Mouse (Mus musculus) limb, embryonic 10.5 days (tissue): ENCODE results near the gene Zbtb20. TPM values are rescaled to one million over a fixed set of nuclear protein-coding genes. Genes with fewer than 3 reads are reported as not detected.

Experiments
- DNase-seq: peaks from one replicate; pipeline ENCODE4 v3.0.0-alpha.2; 2017; ENCODE audit warnings: low spot score
- H3K27ac ChIP-seq: fragments of 300-500 bp; sonication (generic); 2 replicates; pipeline ENCODE4 v1.5.1; 2016; ENCODE audit warnings: mild to moderate bottlenecking
- H3K27me3 ChIP-seq: fragments of 300-500 bp; sonication (generic); 2 replicates; pipeline ENCODE4 v1.6.1; 2016; ENCODE audit warnings: low read depth, mild to moderate bottlenecking; ENCODE audit not compliant: poor library complexity, severe bottlenecking
- H3K36me3 ChIP-seq: fragments of 300-500 bp; sonication (generic); 2 replicates; pipeline ENCODE4 v1.6.1; 2016; ENCODE audit warnings: mild to moderate bottlenecking, moderate library complexity
- H3K4me1 ChIP-seq: fragments of 300-500 bp; sonication (generic); 2 replicates; pipeline ENCODE4 v1.6.1; 2016
- H3K4me3 ChIP-seq: fragments of 300-500 bp; sonication (generic); 2 replicates; pipeline ENCODE4 v1.5.1; 2016; ENCODE audit warnings: mild to moderate bottlenecking, moderate library complexity
- H3K9me3 ChIP-seq: fragments of 300-500 bp; sonication (generic); replicated peaks from 2 replicates; pipeline ENCODE4 v1.6.1; 2016; ENCODE audit warnings: mild to moderate bottlenecking
- WGBS: fragments of 180-500 bp; shearing (Covaris S2); methylation state at CpG from one replicate; pipeline ENCODE4 v1.1.7; 2016; 5-methylcytosine and 5-hydroxymethylcytosine counted together
- polyA plus RNA-seq: library from polyadenylated mRNA; unstranded; fragments of >200 nt; fragmentation: Nextera tagmentation; extraction: Ambion mirVana; gene quantifications from 2 replicates; pipeline ENCODE4 v1.2.1, GENCODE M21; 2016

Gene Zbtb20
- polyA plus RNA-seq, 1 experiment from 2014 or later: 11.7 TPM

DNA sequence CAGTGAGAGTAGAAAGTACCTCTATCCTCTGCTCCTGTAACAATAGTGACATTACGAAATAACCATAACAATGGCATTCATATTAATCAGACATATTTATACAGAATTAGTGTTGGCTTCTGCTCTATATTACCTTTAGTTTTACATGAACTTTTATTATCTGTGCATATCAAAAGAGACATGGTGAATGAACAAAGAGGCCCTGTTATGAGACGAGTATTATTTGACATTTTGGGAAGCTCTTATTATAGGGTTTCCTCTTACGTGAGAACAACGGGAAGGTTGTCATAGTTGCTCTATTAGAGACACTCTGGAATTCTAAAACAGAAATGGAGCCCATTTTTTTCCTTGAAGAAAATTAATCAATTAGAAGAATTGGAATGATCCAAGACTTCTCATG is 161.6 kb downstream of the Zbtb20 start:
- H3K9me3 ChIP-seq: no peaks in the 10 kb centered on the region
- 91% methylated on average over 4 of the region's 4 CpGs for WGBS
- H3K27ac ChIP-seq: no peak overlapping the region
- no peaks in the 10 kb centered on the region for H3K27me3 ChIP-seq
- H3K36me3 ChIP-seq: no peaks in the 10 kb centered on the region
- H3K4me1 ChIP-seq: peaks cover 13% of the 10 kb centered on the region
- H3K4me3 ChIP-seq: no peak overlapping the region
- no peak for DNase-seq

- H3K9me3 ChIP-seq: no peaks in the 10 kb centered on the region
- H3K4me3 ChIP-seq: no peak overlapping the region
- no peak overlapping the region for H3K27ac ChIP-seq
- H3K4me1 ChIP-seq: no peaks in the 10 kb centered on the region
- no peaks in the 10 kb centered on the region for H3K27me3 ChIP-seq
- DNase-seq: no peak
- no peaks in the 10 kb centered on the region for H3K36me3 ChIP-seq
These were observed 169.9 kb downstream of the Zbtb20 start for GRCm38 (mm10) chr16:43045611-43046010.

DNA sequence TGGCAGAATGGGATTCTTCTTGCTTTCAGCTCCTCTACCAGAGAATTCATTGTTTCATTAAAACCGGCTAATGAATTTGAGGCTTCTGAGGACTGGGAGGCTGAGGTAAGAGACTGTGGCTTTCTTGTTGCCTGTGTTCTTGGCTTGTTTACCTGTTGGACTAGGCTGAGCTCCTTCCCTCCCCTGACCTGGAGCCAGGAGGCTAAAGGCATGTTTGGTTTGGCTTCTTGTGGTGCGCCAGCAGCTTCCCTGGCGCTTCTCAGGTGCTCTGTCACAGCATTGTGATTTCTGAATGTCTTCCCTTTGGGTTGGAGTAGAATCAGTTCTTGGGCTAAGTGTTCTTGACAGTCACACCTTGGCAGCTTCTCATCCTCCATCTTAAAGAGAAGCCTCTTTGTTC is 171.0 kb downstream of the Zbtb20 start:
- Histone ChIP-seq H3K4me3 (no peak overlapping the region), H3K27ac (no peak overlapping the region), H3K36me3 (no peaks in the 10 kb centered on the region), H3K4me1 (no peaks in the 10 kb centered on the region), H3K27me3 (no peaks in the 10 kb centered on the region), H3K9me3 (no peaks in the 10 kb centered on the region)
- DNase-seq: no peak
- 91% methylated on average over 3 of the region's 3 CpGs for WGBS

DNA sequence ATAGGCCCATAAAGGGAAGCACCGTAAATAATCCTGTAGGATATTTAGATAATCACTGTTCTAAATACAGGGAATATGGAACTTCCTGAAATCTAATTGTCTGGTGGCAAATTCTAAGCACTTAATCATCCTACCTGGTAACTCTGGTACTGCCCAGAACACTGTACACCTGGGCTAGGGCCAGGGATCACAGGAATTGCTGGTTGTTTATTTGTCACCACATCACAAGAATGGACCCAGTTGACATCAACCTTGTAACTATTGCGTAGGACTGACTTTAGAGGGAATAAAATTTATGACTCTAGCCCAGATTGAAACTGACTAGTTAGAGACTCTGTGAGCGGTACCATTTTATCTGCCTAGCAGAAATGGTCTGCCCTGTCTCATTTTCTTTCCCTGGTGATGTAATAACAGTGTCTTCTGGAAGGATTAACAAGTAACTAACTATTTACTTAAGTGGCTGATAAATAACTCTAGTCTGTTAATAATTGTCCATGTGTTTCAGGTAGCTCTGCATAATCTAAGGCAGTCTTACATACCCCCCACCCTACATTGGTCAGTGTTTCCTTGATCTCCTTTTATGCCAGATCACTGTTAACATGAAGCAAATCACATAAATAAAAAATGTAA is 194.1 kb downstream of the Zbtb20 start:
- no peaks in the 10 kb centered on the region for H3K4me1 ChIP-seq
- no peak overlapping the region for H3K27ac ChIP-seq
- no peak overlapping the region for H3K4me3 ChIP-seq
- H3K9me3 ChIP-seq: no peaks in the 10 kb centered on the region
- WGBS: 70% methylated on average over 3 of the region's 3 CpGs
- H3K36me3 ChIP-seq: no peaks in the 10 kb centered on the region
- no peak for DNase-seq
- no peaks in the 10 kb centered on the region for H3K27me3 ChIP-seq

DNA sequence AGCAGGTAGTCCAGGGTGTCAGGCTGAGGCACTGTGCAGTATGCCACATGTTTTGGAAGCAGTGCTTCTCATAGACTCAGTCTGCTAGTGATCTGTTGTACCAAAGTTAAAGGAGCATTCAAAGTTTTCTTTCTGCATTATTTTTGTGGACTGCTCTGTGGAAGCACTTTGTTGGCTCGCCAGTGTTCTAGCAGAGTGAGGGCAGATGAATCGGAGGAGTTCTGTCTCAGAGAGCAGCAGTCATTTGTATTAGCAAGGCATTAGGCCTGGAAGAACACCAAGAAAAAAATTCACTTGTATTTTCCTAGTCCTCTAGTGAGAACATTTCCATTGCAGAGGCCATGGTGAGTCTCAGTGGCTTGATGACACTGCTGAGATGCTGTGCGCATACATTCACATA is 196.2 kb downstream of the Zbtb20 start:
- H3K4me1 ChIP-seq: no peaks in the 10 kb centered on the region
- no peak overlapping the region for H3K4me3 ChIP-seq
- WGBS: 95% methylated on average over 3 of the region's 3 CpGs
- no peak overlapping the region for H3K27ac ChIP-seq
- no peaks in the 10 kb centered on the region for H3K27me3 ChIP-seq
- DNase-seq: no peak
- H3K9me3 ChIP-seq: no peaks in the 10 kb centered on the region
- no peaks in the 10 kb centered on the region for H3K36me3 ChIP-seq

- H3K27me3 ChIP-seq: no peaks in the 10 kb centered on the region
- DNase-seq: no peak
- H3K36me3 ChIP-seq: no peaks in the 10 kb centered on the region
- H3K9me3 ChIP-seq: no peaks in the 10 kb centered on the region
- no peak overlapping the region for H3K27ac ChIP-seq
- H3K4me3 ChIP-seq: no peak overlapping the region
- WGBS: 92% methylated on average over 5 of the region's 5 CpGs
- no peaks in the 10 kb centered on the region for H3K4me1 ChIP-seq
These were observed 197.3 kb downstream of the Zbtb20 start for GRCm38 (mm10) chr16:43072818-43073594.

- Histone ChIP-seq H3K4me1 (no peaks in the 10 kb centered on the region), H3K27me3 (no peaks in the 10 kb centered on the region), H3K4me3 (no peak overlapping the region), H3K27ac (no peak overlapping the region), H3K36me3 (no peaks in the 10 kb centered on the region), H3K9me3 (no peaks in the 10 kb centered on the region)
- DNase-seq: no peak
- 90% methylated on average over 2 of the region's 2 CpGs for WGBS
These were observed 204.7 kb downstream of the Zbtb20 start for GRCm38 (mm10) chr16:43080403-43080802.

DNA sequence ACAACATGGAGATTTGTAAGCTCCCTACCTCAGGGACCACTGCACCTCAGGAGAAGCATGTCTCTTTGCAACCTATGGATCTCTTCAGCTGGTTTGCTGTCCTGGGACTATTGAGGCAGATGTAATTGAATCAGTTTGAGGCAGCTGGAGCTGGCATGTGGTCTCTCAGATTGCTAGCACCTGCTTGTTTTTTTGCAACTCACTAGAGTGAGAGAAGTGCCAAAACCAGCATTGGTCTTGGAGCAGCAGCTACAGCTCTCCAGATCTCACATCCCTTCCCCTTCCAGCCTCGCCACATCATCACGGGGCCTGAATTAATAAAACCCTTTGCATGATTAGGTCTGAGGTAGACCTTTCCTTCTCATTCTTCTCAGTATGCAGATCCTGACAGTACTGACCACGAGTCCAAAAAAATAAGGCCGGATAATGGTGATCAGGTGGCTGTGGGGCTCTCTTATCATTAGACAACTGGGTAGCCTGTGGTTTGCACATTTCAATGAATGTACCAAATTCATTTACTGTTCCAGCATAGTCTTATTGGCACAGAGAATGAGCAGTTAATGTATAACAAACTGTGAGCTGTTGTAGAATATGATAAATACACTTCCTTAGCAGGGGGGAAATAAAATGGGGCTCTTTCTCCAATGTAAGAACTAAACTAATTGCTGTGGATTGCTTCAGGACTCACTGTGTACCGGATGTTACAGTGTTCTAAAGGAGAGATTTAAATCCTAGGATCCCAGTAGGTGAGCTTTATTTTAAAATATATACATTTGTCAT is 205.4 kb downstream of the Zbtb20 start:
- Histone ChIP-seq H3K4me1 (no peaks in the 10 kb centered on the region), H3K9me3 (no peaks in the 10 kb centered on the region), H3K4me3 (no peak overlapping the region), H3K27ac (no peak overlapping the region), H3K36me3 (no peaks in the 10 kb centered on the region), H3K27me3 (no peaks in the 10 kb centered on the region)
- no peak for DNase-seq
- WGBS: 90% methylated on average over 5 of the region's 5 CpGs

DNA sequence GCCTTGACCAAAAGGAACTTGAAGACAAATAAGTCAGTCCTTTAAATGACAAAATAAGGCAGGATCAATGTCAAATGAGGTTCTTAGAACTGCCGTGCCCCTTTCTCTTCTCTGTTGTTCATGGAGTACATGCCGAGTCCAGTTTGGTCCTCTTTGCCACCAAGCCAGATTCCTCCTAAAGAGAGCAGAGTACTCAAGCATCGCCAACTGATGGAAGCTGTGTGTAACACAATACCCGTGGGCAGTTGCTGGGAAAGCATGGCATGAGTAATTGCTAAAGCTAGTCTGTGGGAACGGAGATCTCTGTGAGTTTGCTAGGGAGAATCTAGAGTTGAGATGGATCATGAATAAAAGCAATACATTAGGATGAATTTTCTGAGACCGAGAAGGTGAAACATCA is 206.3 kb downstream of the Zbtb20 start:
- Histone ChIP-seq H3K27ac (no peak overlapping the region), H3K27me3 (no peaks in the 10 kb centered on the region), H3K4me1 (no peaks in the 10 kb centered on the region), H3K4me3 (no peak overlapping the region), H3K9me3 (no peaks in the 10 kb centered on the region), H3K36me3 (no peaks in the 10 kb centered on the region)
- 82% methylated on average over 6 of the region's 6 CpGs for WGBS
- DNase-seq: no peak

DNA sequence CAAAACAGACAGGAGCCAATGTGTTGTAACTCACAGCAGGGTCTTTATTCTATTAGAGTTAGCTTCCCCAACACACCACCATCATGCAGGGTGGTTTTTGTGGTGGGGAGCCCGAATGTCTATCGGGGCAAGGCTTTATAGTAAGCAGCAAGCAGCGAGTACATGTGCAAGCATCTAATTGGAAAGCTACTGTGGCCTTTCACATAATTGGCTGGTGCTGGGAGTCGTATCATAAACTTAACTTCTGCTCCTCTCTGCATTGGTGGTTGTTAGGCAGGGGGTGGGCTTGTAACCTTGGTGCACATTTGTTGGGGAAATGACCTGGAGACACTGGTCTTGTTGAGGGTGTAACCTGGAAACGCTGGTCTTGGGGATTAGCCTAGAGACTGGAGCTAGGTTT is 207.1 kb downstream of the Zbtb20 start:
- 85% methylated on average over 5 of the region's 5 CpGs for WGBS
- no peak overlapping the region for H3K4me3 ChIP-seq
- H3K36me3 ChIP-seq: no peaks in the 10 kb centered on the region
- no peak overlapping the region for H3K27ac ChIP-seq
- no peaks in the 10 kb centered on the region for H3K4me1 ChIP-seq
- H3K27me3 ChIP-seq: no peaks in the 10 kb centered on the region
- no peak for DNase-seq
- no peaks in the 10 kb centered on the region for H3K9me3 ChIP-seq

DNA sequence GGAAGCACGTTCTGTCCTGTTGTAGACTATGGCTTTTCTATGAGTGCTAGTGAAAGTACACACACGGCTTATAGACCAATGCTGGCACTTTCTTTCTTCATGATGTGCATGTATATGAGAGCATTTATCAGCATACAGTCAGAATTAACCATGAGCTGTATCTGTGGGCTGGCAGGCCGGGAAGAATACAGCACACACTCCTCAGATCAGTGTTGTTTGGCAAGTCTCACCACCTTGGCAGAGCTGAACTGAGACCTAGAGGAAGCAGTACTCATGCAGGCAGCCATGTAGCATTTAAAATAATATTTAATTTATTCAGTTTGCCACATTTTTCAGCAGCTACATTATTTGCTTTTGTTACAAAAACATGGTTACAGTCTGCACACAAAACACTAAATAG is 214.5 kb downstream of the Zbtb20 start:
- no peaks in the 10 kb centered on the region for H3K9me3 ChIP-seq
- no peaks in the 10 kb centered on the region for H3K4me1 ChIP-seq
- no peak overlapping the region for H3K4me3 ChIP-seq
- WGBS: 81% methylated on average over 3 of the region's 3 CpGs
- no peaks in the 10 kb centered on the region for H3K36me3 ChIP-seq
- H3K27me3 ChIP-seq: no peaks in the 10 kb centered on the region
- no peak overlapping the region for H3K27ac ChIP-seq
- DNase-seq: no peak

GRCm38 (mm10) chr16:43094161-43094560 is 218.5 kb downstream of the Zbtb20 start:
- H3K27ac ChIP-seq: no peak overlapping the region
- no peaks in the 10 kb centered on the region for H3K4me1 ChIP-seq
- WGBS: 82% methylated on average over 1 of the region's 1 CpGs
- no peaks in the 10 kb centered on the region for H3K27me3 ChIP-seq
- no peaks in the 10 kb centered on the region for H3K36me3 ChIP-seq
- DNase-seq: no peak
- H3K4me3 ChIP-seq: no peak overlapping the region
- no peaks in the 10 kb centered on the region for H3K9me3 ChIP-seq

GRCm38 (mm10) chr16:43094756-43095155 is 219.1 kb downstream of the Zbtb20 start:
- WGBS: 91% methylated on average over 6 of the region's 6 CpGs

More at GRCm38 (mm10) chr16:43094756-43095155, 219.1 kb downstream of the Zbtb20 start:
- H3K9me3 ChIP-seq: no peaks in the 10 kb centered on the region
- no peaks in the 10 kb centered on the region for H3K36me3 ChIP-seq
- H3K4me3 ChIP-seq: no peak overlapping the region
- H3K4me1 ChIP-seq: no peaks in the 10 kb centered on the region
- no peak overlapping the region for H3K27ac ChIP-seq
- DNase-seq: no peak
- H3K27me3 ChIP-seq: no peaks in the 10 kb centered on the region
